Comparison of ENCODE assay signal across 18 mouse cellular contexts in the genomic region with DNA sequence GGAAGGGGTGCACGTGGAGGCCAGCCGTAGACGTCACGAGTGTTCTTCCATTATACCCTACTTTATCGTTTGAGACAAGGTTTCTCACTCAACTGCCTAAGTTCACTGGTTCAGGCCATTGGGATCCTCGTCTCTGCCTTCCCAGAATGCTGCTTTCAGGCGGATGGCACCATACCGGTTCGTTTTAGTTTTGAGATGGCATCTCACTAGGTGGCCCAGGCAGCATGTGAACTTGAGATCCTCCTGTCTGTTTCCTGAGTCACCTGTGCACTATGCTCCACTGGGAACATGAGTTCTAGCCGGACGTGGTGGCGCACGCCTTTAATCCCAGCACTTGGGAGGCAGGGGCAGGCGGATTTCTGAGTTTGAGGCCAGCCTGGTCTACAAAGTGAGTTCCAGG.
"Had no signal": no experiment of that assay in that cellular context is flagged by ENCODE, and none has a peak within 500 bp of the region (broad histone marks: within the 10 kb centered on the region; RNA-seq: fewer than 3 reads in every experiment).

No protein-coding gene starts in this region.

- H3K9me3 ChIP-seq: midbrain, embryonic 12.5 days; neural tube, embryonic 13.5 days; neural tube, embryonic 15.5 days had no signal

- H3K36me3 ChIP-seq: midbrain, embryonic 10.5 days; midbrain, embryonic 12.5 days; neural tube, embryonic 13.5 days; neural tube, embryonic 15.5 days had no signal

- H3K27ac ChIP-seq: midbrain, embryonic 10.5 days; midbrain, embryonic 12.5 days; neural tube, embryonic 13.5 days; neural tube, embryonic 15.5 days had no signal

- H3K27me3 ChIP-seq: midbrain, embryonic 12.5 days; neural tube, embryonic 13.5 days; neural tube, embryonic 15.5 days had no signal

- H3K4me3 ChIP-seq: midbrain, embryonic 10.5 days; midbrain, embryonic 12.5 days; myocyte; neural tube, embryonic 13.5 days; neural tube, embryonic 15.5 days had no signal

- DNase-seq: lung, adult 18-20 months; lung, embryonic 14.5 days; lung, postnatal 10 days; lung, postnatal 4 days; midbrain, embryonic 14.5 days; retina, postnatal 1 day; right cerebral cortex, adult 18-20 months; right cerebral cortex, postnatal 25 days; right cerebral cortex, postnatal 4 days; spleen, adult 18-20 months; thymus, adult 18-20 months; thymus, postnatal 25 days; thymus, postnatal 4 days had no signal
